Mouse (Mus musculus) megakaryocyte, embryonic 14.5 days (primary cell): ENCODE results near the gene Spty2d1.

Experiments
- FLI1 ChIP-seq: IDR thresholded peaks from 2 replicates; pipeline ENCODE4 v1.6.1; 2012; ENCODE audit warnings: low read length, inconsistent platforms, mixed read lengths
- GATA1 ChIP-seq: IDR thresholded peaks from 3 replicates; pipeline ENCODE4 v1.6.1; 2012; ENCODE audit warnings: mixed read lengths, low read length, inconsistent platforms, borderline replicate concordance

GRCm38 (mm10) chr7:47042823-47043490 is 34.7 kb upstream of the Spty2d1 start:
- no peak for TF ChIP-seq GATA1
- TF ChIP-seq FLI1 = no peak
